In the genomic region with DNA sequence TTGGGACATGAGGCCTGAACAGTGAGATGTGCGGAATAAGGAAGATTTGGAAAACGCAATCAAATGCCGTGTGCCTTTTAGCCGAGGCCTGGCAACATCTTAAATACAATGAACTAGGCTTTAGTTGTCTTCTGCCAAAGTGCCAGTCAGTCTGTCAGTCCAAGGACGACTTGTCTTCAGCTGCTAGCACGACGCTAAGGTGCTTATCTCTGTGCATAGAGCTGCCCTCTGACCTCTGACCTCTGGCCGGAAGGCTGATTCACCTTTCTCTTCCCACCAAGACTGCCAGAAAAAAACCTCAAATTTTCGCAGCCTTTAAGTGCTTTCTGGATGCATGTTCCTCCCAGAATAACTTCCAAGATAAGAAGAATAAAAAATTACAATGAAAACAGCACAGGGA, we compare ENCODE assay signal across 13 mouse cellular contexts.
"Had no signal": no experiment of that assay in that cellular context is flagged by ENCODE, and none has a peak within 500 bp of the region (broad histone marks: within the 10 kb centered on the region; RNA-seq: fewer than 3 reads in every experiment).

No protein-coding gene starts in this region.

- H3K36me3 ChIP-seq: limb, embryonic 13.5 days; midbrain, embryonic 13.5 days; stomach, embryonic 15.5 days had no signal

- H3K9me3 ChIP-seq: midbrain, embryonic 13.5 days; stomach, embryonic 15.5 days had no signal

- H3K4me2 ChIP-seq: limb, embryonic 13.5 days; midbrain, embryonic 13.5 days; stomach, embryonic 15.5 days had no signal

- H3K9ac ChIP-seq: limb, embryonic 13.5 days; liver, embryonic 14.5 days; midbrain, embryonic 13.5 days; stomach, embryonic 15.5 days had no signal

- ATAC-seq: midbrain, embryonic 13.5 days had no signal

- H3K27ac ChIP-seq: layer of hippocampus, adult 2 months; limb, embryonic 13.5 days; liver, embryonic 14.5 days; midbrain, embryonic 13.5 days; stomach, embryonic 15.5 days had no signal

- H3K4me3 ChIP-seq: layer of hippocampus, adult 2 months; limb, embryonic 13.5 days; midbrain, embryonic 13.5 days; stomach, embryonic 15.5 days had no signal

- H3K27me3 ChIP-seq: limb, embryonic 13.5 days; midbrain, embryonic 13.5 days; stomach, embryonic 15.5 days had no signal

- DNase-seq: kidney, adult 9 months; kidney, postnatal 10 days; kidney, postnatal 4 days; left cerebral cortex, postnatal 4 days; lung, adult 18-20 months; right cerebral cortex, postnatal 14 days; thymus, adult 2 months; thymus, postnatal 25 days had no signal
